In the genomic region with DNA sequence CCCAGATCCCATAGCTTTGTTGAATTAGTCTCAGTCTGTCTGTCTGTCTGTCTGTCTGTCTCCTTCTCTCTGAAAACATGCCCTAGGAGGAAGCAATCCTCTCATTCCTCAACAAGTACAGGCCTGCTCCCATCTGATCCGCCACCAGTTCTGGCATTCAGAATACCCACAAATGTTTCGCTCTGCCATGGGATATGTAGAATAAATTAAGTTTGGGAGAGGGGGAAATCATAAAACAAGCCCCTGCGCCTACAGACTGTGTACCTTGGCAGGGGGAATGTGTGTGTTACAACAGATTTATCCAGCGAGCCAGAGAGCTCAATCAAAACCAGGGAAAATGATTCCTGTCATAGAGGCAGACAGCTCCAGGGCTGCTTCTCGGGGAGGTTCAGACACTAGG, we compare ENCODE assay signal across 16 mouse cellular contexts.
"Had no signal": no experiment of that assay in that cellular context is flagged by ENCODE, and none has a peak within 500 bp of the region (broad histone marks: within the 10 kb centered on the region; RNA-seq: fewer than 3 reads in every experiment).

No protein-coding gene starts in this region.

- DNase-seq: kidney, adult 9 months; kidney, postnatal 10 days; kidney, postnatal 4 days; lung, embryonic 14.5 days; lung, postnatal 14 days; retina, postnatal 1 day; thymus, adult 2 months; thymus, postnatal 25 days had no signal

- ATAC-seq: midbrain, embryonic 16.5 days had no signal

- H3K27ac ChIP-seq: layer of hippocampus, adult 2 months; liver, embryonic 14.5 days; macrophage; neural tube, embryonic 13.5 days; stomach, embryonic 15.5 days had no signal

- H3K27me3 ChIP-seq: neural tube, embryonic 13.5 days; stomach, embryonic 15.5 days had no signal

- H3K36me3 ChIP-seq: neural tube, embryonic 13.5 days; stomach, embryonic 15.5 days had no signal

- H3K4me3 ChIP-seq: layer of hippocampus, adult 2 months; megakaryocyte, embryonic 14.5 days; neural tube, embryonic 13.5 days; stomach, embryonic 15.5 days had no signal

- H3K4me2 ChIP-seq: lung, embryonic 14.5 days; midbrain, embryonic 11.5 days; neural tube, embryonic 13.5 days; stomach, embryonic 15.5 days had no signal

- H3K9me3 ChIP-seq: megakaryocyte, embryonic 14.5 days; neural tube, embryonic 13.5 days; stomach, embryonic 15.5 days had no signal

- H3K9ac ChIP-seq: liver, embryonic 14.5 days; lung, embryonic 14.5 days; neural tube, embryonic 13.5 days; stomach, embryonic 15.5 days had no signal
